Mouse (Mus musculus) ES-Bruce4 (cell line): ENCODE measurements around the gene Gstm7.

Experiments used
- CTCF ChIP-seq: IDR thresholded peaks from one replicate; pipeline ENCODE4 v1.8.1; 2011; ENCODE audit warnings: low read depth, low read length
- EP300 ChIP-seq: IDR thresholded peaks from 2 replicates; pipeline ENCODE4 v1.6.1; 2011; ENCODE audit warnings: low read depth, low read length; ENCODE audit not compliant: insufficient read depth
- POLR2A ChIP-seq: IDR thresholded peaks from one replicate; pipeline ENCODE4 v1.8.1; 2011; ENCODE audit warnings: low read length; ENCODE audit not compliant: insufficient read depth

- no peak for TF ChIP-seq CTCF
- TF ChIP-seq EP300 = no peak
- TF ChIP-seq POLR2A = no peak
Observed at GRCm38 (mm10) chr3:107887674-107888495, 43.7 kb downstream of the Gstm7 start.
